Mouse (Mus musculus) C2C12 (cell line): ENCODE results near the gene Myof. TPM values are rescaled to one million over a fixed set of nuclear protein-coding genes. Genes with fewer than 3 reads are reported as not detected.
A peak's percentile ranks its signal among the peaks of the same experiment; 100 is the strongest.

Experiments
- H3K27me3 ChIP-seq: one replicate; pipeline ENCODE4 v1.6.1; 2011; ENCODE audit not compliant: control insufficient read depth, insufficient read depth, insufficient read length
- H3K36me3 ChIP-seq: one replicate; pipeline ENCODE4 v1.6.1; 2011; ENCODE audit not compliant: control insufficient read depth, insufficient read depth
- H3K4me3 ChIP-seq: one replicate; pipeline ENCODE4 v1.5.1; 2011; ENCODE audit warnings: mild to moderate bottlenecking, control low read depth; ENCODE audit not compliant: poor library complexity, insufficient read depth, severe bottlenecking
- H3K79me2 ChIP-seq: one replicate; pipeline ENCODE4 v1.6.1; 2011; ENCODE audit not compliant: control insufficient read depth, insufficient read depth
- H3K79me3 ChIP-seq: one replicate; pipeline ENCODE4 v1.6.1; 2011; ENCODE audit warnings: low read depth, control low read depth
- H3ac ChIP-seq: one replicate; pipeline ENCODE3; 2011; ENCODE audit warnings: low read depth; ENCODE audit not compliant: control insufficient read depth, insufficient read length
- CEBPB ChIP-seq: IDR thresholded peaks from one replicate; pipeline ENCODE4 v1.6.1; 2011; ENCODE audit warnings: low read depth, mild to moderate bottlenecking, control low read depth, moderate library complexity
- CTCF ChIP-seq: IDR thresholded peaks from one replicate; pipeline ENCODE4 v1.5.1; 2011; ENCODE audit not compliant: control insufficient read depth, insufficient read depth, insufficient read length
- FOSL1 ChIP-seq: IDR thresholded peaks from one replicate; pipeline ENCODE4 v1.8.0; 2011; ENCODE audit warnings: mild to moderate bottlenecking, low read length; ENCODE audit not compliant: poor library complexity, insufficient read depth, severe bottlenecking
- MAX ChIP-seq: IDR thresholded peaks from one replicate; pipeline ENCODE4 v1.6.1; 2011; ENCODE audit warnings: mild to moderate bottlenecking, control low read depth
- MYOD1 ChIP-seq: IDR thresholded peaks from one replicate; pipeline ENCODE4 v1.6.1; 2011; ENCODE audit warnings: low read depth; ENCODE audit not compliant: control insufficient read depth, insufficient read length
- MYOG ChIP-seq: IDR thresholded peaks from one replicate; pipeline ENCODE4 v1.6.1; 2011; ENCODE audit not compliant: control insufficient read depth, insufficient read length; ENCODE audit errors: extremely low read depth
- USF1 ChIP-seq: IDR thresholded peaks from one replicate; pipeline ENCODE4 v1.6.1; 2011; ENCODE audit warnings: low read depth, mild to moderate bottlenecking, control low read depth, moderate library complexity
- polyA plus RNA-seq: library from polyadenylated mRNA; unstranded; fragments of >200 nt; fragmentation: generic; extraction: Trizol; gene quantifications from one replicate; pipeline ENCODE4 v1.2.1, GENCODE M21; 2012; ENCODE audit warnings: missing spikeins

Myof gene
- polyA plus RNA-seq, 1 experiment = 125 TPM

- Histone ChIP-seq H3K27me3 (no peaks in the 10 kb centered on the region), H3ac (peak overlapping the region; percentile 33), H3K79me3 (peaks cover 17% of the 10 kb centered on the region), H3K4me3 (peak overlapping the region; percentile 28), H3K79me2 (peaks cover 35% of the 10 kb centered on the region), H3K36me3 (peaks cover 15% of the 10 kb centered on the region)
- TF ChIP-seq CEBPB (no peak), MYOD1 (no peak), MYOG (no peak), USF1 (no peak), CTCF (no peak), FOSL1 (no peak), MAX (no peak)
Measured at GRCm38 (mm10) chr19:38053227-38054041, 10.1 kb upstream of the Myof start.

- H3K27me3 ChIP-seq = no peaks in the 10 kb centered on the region
- H3ac ChIP-seq = no peak overlapping the region
- no peak for TF ChIP-seq FOSL1
- no peak for TF ChIP-seq CTCF
- no peak for TF ChIP-seq MYOG
- TF ChIP-seq MAX = no peak
- TF ChIP-seq MYOD1 = no peak
- no peak for TF ChIP-seq CEBPB
- TF ChIP-seq USF1 = no peak
- H3K79me2 ChIP-seq = no peaks in the 10 kb centered on the region
- H3K4me3 ChIP-seq = no peak overlapping the region
- H3K79me3 ChIP-seq = no peaks in the 10 kb centered on the region
- H3K36me3 ChIP-seq = no peaks in the 10 kb centered on the region
Measured at GRCm38 (mm10) chr19:38049686-38050085, 6.3 kb upstream of the Myof start.

DNA sequence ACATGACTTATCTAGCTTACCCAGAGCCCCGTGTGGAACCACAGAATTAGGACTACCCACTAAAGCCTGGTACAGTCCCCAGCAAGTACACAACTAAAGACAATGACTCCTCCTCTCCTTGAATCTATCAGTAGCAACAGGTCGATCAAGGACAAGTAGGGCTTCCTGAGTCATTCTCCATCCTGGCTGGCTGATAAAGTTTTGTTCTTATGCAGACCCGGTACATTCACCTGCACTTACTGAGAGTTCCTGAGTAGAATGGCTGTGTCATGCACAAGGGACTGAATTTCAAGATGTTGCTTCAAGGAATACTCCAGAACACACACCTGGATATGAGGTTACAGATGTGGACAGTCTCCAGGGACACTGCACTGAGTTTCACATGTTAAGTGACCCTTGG lies 1.8 kb upstream of the Myof start:
- peaks cover 29% of the 10 kb centered on the region for H3K79me2 ChIP-seq
- no peak overlapping the region for H3ac ChIP-seq
- no peak for TF ChIP-seq CEBPB
- no peak for TF ChIP-seq CTCF
- no peak for TF ChIP-seq MYOG
- TF ChIP-seq MYOD1 = no peak
- TF ChIP-seq USF1 = no peak
- TF ChIP-seq MAX = no peak
- TF ChIP-seq FOSL1 = no peak
- H3K4me3 ChIP-seq = no peak overlapping the region
- peaks cover 11% of the 10 kb centered on the region for H3K36me3 ChIP-seq
- H3K27me3 ChIP-seq = no peaks in the 10 kb centered on the region
- H3K79me3 ChIP-seq = peaks cover 22% of the 10 kb centered on the region

- Histone ChIP-seq H3K36me3 (peaks cover 24% of the 10 kb centered on the region), H3K27me3 (no peaks in the 10 kb centered on the region), H3K79me2 (peaks cover 55% of the 10 kb centered on the region), H3ac (peak overlapping the region; percentile 80), H3K79me3 (peaks cover 39% of the 10 kb centered on the region), H3K4me3 (peak overlapping the region; percentile 67)
- peak; percentile 96 for TF ChIP-seq MYOD1
- TF ChIP-seq MYOG = no peak
Measured at GRCm38 (mm10) chr19:38042261-38042722, 1.1 kb downstream of the Myof start.

- peaks cover 35% of the 10 kb centered on the region for H3K36me3 ChIP-seq
- no peak overlapping the region for H3K4me3 ChIP-seq
- H3K27me3 ChIP-seq = no peaks in the 10 kb centered on the region
- H3K79me3 ChIP-seq = peaks cover 76% of the 10 kb centered on the region
- no peak overlapping the region for H3ac ChIP-seq
- H3K79me2 ChIP-seq = peaks cover 95% of the 10 kb centered on the region
- TF ChIP-seq MYOG (no peak), FOSL1 (peak; percentile 83), MYOD1 (no peak), USF1 (no peak), CEBPB (peak; percentile 28), MAX (no peak), CTCF (no peak)
Measured at GRCm38 (mm10) chr19:38038267-38038666, 5.1 kb downstream of the Myof start.

DNA sequence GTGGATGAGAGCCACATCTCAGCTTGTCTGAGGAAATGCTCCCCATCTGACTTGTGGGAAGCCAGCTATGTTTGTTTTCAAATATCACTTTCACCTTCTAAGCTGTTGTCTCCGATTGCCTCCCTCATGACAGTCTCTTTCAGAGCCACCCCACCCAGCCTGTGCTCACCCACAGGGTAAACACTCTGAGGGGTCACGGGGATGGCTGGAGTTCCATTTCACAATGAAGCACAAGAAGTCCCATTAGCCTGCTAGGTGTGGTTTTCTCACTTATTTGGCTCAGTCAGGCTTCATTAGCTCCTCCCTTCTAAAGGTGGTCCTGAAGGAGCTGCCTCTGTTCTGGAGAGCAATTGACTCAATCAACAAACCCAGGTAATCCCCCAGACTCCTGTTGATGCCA lies 7.6 kb downstream of the Myof start:
- H3K79me2 ChIP-seq = peaks cover 96% of the 10 kb centered on the region
- peaks cover 37% of the 10 kb centered on the region for H3K36me3 ChIP-seq
- TF ChIP-seq CTCF = no peak
- no peak for TF ChIP-seq FOSL1
- TF ChIP-seq MYOG = no peak
- no peak for TF ChIP-seq MAX
- no peak for TF ChIP-seq CEBPB
- no peak for TF ChIP-seq USF1
- no peak for TF ChIP-seq MYOD1
- H3ac ChIP-seq = no peak overlapping the region
- no peaks in the 10 kb centered on the region for H3K27me3 ChIP-seq
- H3K79me3 ChIP-seq = peaks cover 82% of the 10 kb centered on the region
- H3K4me3 ChIP-seq = no peak overlapping the region
